Comparison of ENCODE assay signal across 11 mouse cellular contexts in genomic region chr2:93076578-93076955, GRCm38 (mm10).
"Had no signal": no experiment of that assay in that cellular context is flagged by ENCODE, and none has a peak within 500 bp of the region (broad histone marks: within the 10 kb centered on the region; RNA-seq: fewer than 3 reads in every experiment).

No protein-coding gene starts in this region.

- H3K4me2 ChIP-seq: intestine, embryonic 15.5 days; limb, embryonic 12.5 days; limb, embryonic 15.5 days; liver, embryonic 11.5 days; lung, embryonic 14.5 days; neural tube, embryonic 12.5 days; neural tube, embryonic 15.5 days had no signal

- H3K4me3 ChIP-seq: intestine, embryonic 15.5 days; limb, embryonic 12.5 days; limb, embryonic 15.5 days; neural tube, embryonic 12.5 days; neural tube, embryonic 15.5 days had no signal

- ATAC-seq: liver, postnatal 0 days had no signal

- H3K27me3 ChIP-seq: neural tube, embryonic 12.5 days; neural tube, embryonic 15.5 days had no signal

- H3K27ac ChIP-seq: intestine, embryonic 15.5 days; kidney, postnatal 0 days; limb, embryonic 12.5 days; limb, embryonic 15.5 days; liver, embryonic 14.5 days; neural tube, embryonic 12.5 days; neural tube, embryonic 15.5 days; stomach, postnatal 0 days had no signal

- H3K36me3 ChIP-seq: intestine, embryonic 15.5 days; limb, embryonic 12.5 days; limb, embryonic 15.5 days; neural tube, embryonic 12.5 days; neural tube, embryonic 15.5 days had no signal

- H3K9me3 ChIP-seq: intestine, embryonic 15.5 days; limb, embryonic 12.5 days; limb, embryonic 15.5 days; neural tube, embryonic 12.5 days; neural tube, embryonic 15.5 days had no signal

- H3K4me1 ChIP-seq: limb, embryonic 12.5 days had no signal

- H3K9ac ChIP-seq: intestine, embryonic 15.5 days; limb, embryonic 12.5 days; limb, embryonic 15.5 days; liver, embryonic 14.5 days; liver, postnatal 0 days; lung, embryonic 14.5 days; neural tube, embryonic 12.5 days; neural tube, embryonic 15.5 days had no signal
